Mouse (Mus musculus) forebrain, postnatal 0 days (tissue): ENCODE measurements around the gene Las1l. TPM values are rescaled to one million over a fixed set of nuclear protein-coding genes. Genes with fewer than 3 reads are reported as not detected.
"Not testable (repeated sequence)": the region's sequence is repeated elsewhere in the genome, so short reads cannot be mapped to it uniquely, and the experiment has no call there.

ENCODE experiments used
- ATAC-seq: fragments of 200-750 bp; cut with Nextera tagmentation; 2 replicates; pipeline ENCODE4 v1.8.0; 2017; ENCODE audit warnings: mild to moderate bottlenecking, moderate library complexity
- DNase-seq: peaks from one replicate; pipeline ENCODE4 v3.0.0-alpha.2; 2015
- H3K27ac ChIP-seq: fragments of 300-500 bp; sonication (generic); 2 replicates; pipeline ENCODE4 v1.5.1; 2014; ENCODE audit warnings: low read depth, mild to moderate bottlenecking, antibody characterized with exemption, low read length, moderate library complexity, mixed read lengths
- H3K27me3 ChIP-seq: fragments of 300-500 bp; sonication (generic); 2 replicates; pipeline ENCODE4 v1.6.1; 2014; ENCODE audit warnings: mild to moderate bottlenecking, low read length, mixed read lengths; ENCODE audit not compliant: insufficient read depth
- H3K36me3 ChIP-seq: fragments of 300-500 bp; sonication (generic); 2 replicates; pipeline ENCODE4 v1.6.1; 2014; ENCODE audit warnings: mild to moderate bottlenecking, moderate library complexity; ENCODE audit not compliant: insufficient read depth
- H3K4me1 ChIP-seq: fragments of 300-500 bp; sonication (generic); 2 replicates; pipeline ENCODE4 v1.6.1; 2014; ENCODE audit warnings: antibody characterized with exemption; ENCODE audit not compliant: insufficient read depth
- H3K4me2 ChIP-seq: fragments of 300-500 bp; sonication (generic); 2 replicates; pipeline ENCODE4 v1.6.1; 2014; ENCODE audit warnings: low read depth, mild to moderate bottlenecking, moderate library complexity
- H3K4me3 ChIP-seq: fragments of 300-500 bp; sonication (generic); 2 replicates; pipeline ENCODE4 v1.5.1; 2014; ENCODE audit warnings: low read depth, low read length, mixed read lengths
- H3K9ac ChIP-seq: fragments of 300-500 bp; sonication (generic); 2 replicates; pipeline ENCODE4 v1.6.1; 2014; ENCODE audit warnings: mild to moderate bottlenecking
- H3K9me3 ChIP-seq: fragments of 300-500 bp; sonication (generic); 2 replicates; pipeline ENCODE4 v1.6.1; 2016; ENCODE audit warnings: low read length
- CTCF ChIP-seq: sonication (generic); IDR thresholded peaks from 2 replicates; pipeline ENCODE4 v1.5.1; 2016; ENCODE audit warnings: antibody characterized with exemption, control low read depth, low read depth
- WGBS: fragments of 180-500 bp; shearing (Covaris S2); extraction: QIAGEN DNeasy Blood & Tissue Kit; methylation state at CpG from one replicate; pipeline ENCODE4 v1.1.7; 2014; 5-methylcytosine and 5-hydroxymethylcytosine counted together
- polyA plus RNA-seq: library from polyadenylated mRNA; unstranded; fragments of >200 nt; fragmentation: Nextera tagmentation; extraction: Ambion mirVana; gene quantifications from 2 replicates; pipeline ENCODE4 v1.2.1, GENCODE M21; 2015
- total RNA-seq: library from RNA; depleted of rRNA; stranded (reverse); fragments of >200 nt; gene quantifications from 2 replicates; pipeline ENCODE4 v1.2.3, GENCODE M21; 2014

Gene Las1l
- total and polyA plus RNA-seq, 2 experiments from 2014 or later = 51.2 to 54.4 TPM

- ATAC-seq (peak; percentile 76), DNase-seq (peak; percentile 69)
- TF ChIP-seq CTCF = peak; percentile 34
- Histone ChIP-seq H3K27me3 (no peaks in the 10 kb centered on the region), H3K4me2 (peak overlapping the region; percentile 57), H3K36me3 (no peaks in the 10 kb centered on the region), H3K27ac (peak overlapping the region; percentile 81), H3K9me3 (no peaks in the 10 kb centered on the region), H3K4me3 (peak overlapping the region; percentile 38), H3K4me1 (no peaks in the 10 kb centered on the region), H3K9ac (peak overlapping the region; percentile 54)
- WGBS = 36% methylated on average over 28 of the region's 28 CpGs
Measured at GRCm38 (mm10) chrX:95967847-95968593, 11.3 kb upstream of the Las1l start.

GRCm38 (mm10) chrX:95965036-95965435 is 8.3 kb upstream of the Las1l start:
- H3K4me1 ChIP-seq = no peaks in the 10 kb centered on the region
- 74% methylated on average over 6 of the region's 6 CpGs for WGBS
- no peak for ATAC-seq
- H3K36me3 ChIP-seq = no peaks in the 10 kb centered on the region
- H3K9ac ChIP-seq = no peak overlapping the region
- DNase-seq = no peak
- no peak overlapping the region for H3K27ac ChIP-seq
- no peak overlapping the region for H3K4me2 ChIP-seq
- H3K9me3 ChIP-seq = no peaks in the 10 kb centered on the region
- no peak for TF ChIP-seq CTCF
- no peak overlapping the region for H3K4me3 ChIP-seq
- H3K27me3 ChIP-seq = no peaks in the 10 kb centered on the region

- Histone ChIP-seq H3K4me3 (no peak overlapping the region), H3K27ac (no peak overlapping the region), H3K4me1 (no peaks in the 10 kb centered on the region), H3K27me3 (no peaks in the 10 kb centered on the region), H3K4me2 (no peak overlapping the region), H3K36me3 (no peaks in the 10 kb centered on the region), H3K9ac (no peak overlapping the region), H3K9me3 (no peaks in the 10 kb centered on the region)
- WGBS = 76% methylated on average over 2 of the region's 2 CpGs
- DNase-seq (no peak), ATAC-seq (no peak)
- no peak for TF ChIP-seq CTCF
Measured at GRCm38 (mm10) chrX:95963366-95963765, 6.6 kb upstream of the Las1l start.

DNA sequence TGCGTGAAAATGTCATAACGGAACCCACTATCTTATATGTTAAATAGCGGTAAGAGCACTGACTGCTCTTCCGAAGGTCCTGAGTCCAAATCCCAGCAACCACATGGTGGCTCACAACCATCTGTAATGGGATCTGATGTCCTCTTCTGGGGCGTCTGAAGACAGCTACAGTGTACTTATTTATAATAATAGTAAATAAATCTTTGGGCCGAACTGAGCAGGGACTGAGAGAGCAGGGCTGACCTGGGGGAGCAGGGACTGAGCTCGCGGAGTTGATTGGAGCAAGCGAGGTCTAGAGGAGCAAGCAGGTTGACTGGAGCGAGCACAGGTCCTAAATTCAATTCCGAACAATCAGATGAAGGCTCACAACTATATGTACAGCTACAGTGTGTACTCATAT is 699 bp upstream of the Las1l start:
- Histone ChIP-seq H3K4me2 (peak overlapping the region; percentile 49), H3K27ac (0 out of 2 replicates have a peak overlapping the region, but pooled peaks have one; percentile 21), H3K4me3 (peak overlapping the region; percentile 52)
- DNase-seq (peak; percentile 6), ATAC-seq (0 out of 2 replicates have a peak, but pooled peaks have one; percentile 4)
- not testable (repeated sequence) for H3K27me3 ChIP-seq, H3K4me1 ChIP-seq, H3K36me3 ChIP-seq, H3K9ac ChIP-seq, H3K9me3 ChIP-seq
- 47% methylated on average over 11 of the region's 11 CpGs for WGBS

DNA sequence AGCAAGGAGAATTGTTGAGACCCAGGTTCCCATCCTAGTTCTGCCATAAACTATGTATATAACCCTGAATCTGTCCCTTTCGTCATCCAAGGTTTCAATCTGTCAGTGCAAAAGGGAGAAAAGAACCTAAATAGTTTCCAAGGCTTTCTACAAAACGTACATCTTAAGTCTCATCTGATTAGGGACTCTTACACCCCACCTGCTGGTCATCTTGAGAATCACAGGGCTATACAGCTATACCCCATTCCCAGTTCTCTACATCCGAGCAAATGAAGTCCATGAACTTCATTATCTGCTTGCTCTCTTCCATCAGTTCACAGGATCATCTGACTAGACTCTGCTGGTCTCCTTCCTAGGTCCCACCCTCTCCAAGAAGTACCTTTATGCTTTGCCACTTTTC is 6.0 kb downstream of the Las1l start:
- no peaks in the 10 kb centered on the region for H3K9me3 ChIP-seq
- TF ChIP-seq CTCF = peak; percentile 68
- no peaks in the 10 kb centered on the region for H3K27me3 ChIP-seq
- 45% methylated on average over 3 of the region's 3 CpGs for WGBS
- no peak overlapping the region for H3K4me2 ChIP-seq
- no peak overlapping the region for H3K9ac ChIP-seq
- no peak overlapping the region for H3K4me3 ChIP-seq
- no peaks in the 10 kb centered on the region; the same call in 1 of the 2 replicates for H3K36me3 ChIP-seq
- ATAC-seq (peak; percentile 63; the same call in 1 of the 2 replicates), DNase-seq (peak; percentile 66)
- H3K4me1 ChIP-seq = no peaks in the 10 kb centered on the region
- no peak overlapping the region for H3K27ac ChIP-seq

GRCm38 (mm10) chrX:95948135-95948534 is 8.6 kb downstream of the Las1l start:
- 86% methylated on average over 4 of the region's 4 CpGs for WGBS
- Histone ChIP-seq H3K4me3 (no peak overlapping the region), H3K27me3 (no peaks in the 10 kb centered on the region), H3K27ac (no peak overlapping the region), H3K9me3 (no peaks in the 10 kb centered on the region), H3K4me2 (no peak overlapping the region), H3K4me1 (no peaks in the 10 kb centered on the region), H3K36me3 (no peaks in the 10 kb centered on the region; the same call in 1 of the 2 replicates), H3K9ac (no peak overlapping the region)
- ATAC-seq = no peak
- DNase-seq = no peak
- TF ChIP-seq CTCF = no peak

DNA sequence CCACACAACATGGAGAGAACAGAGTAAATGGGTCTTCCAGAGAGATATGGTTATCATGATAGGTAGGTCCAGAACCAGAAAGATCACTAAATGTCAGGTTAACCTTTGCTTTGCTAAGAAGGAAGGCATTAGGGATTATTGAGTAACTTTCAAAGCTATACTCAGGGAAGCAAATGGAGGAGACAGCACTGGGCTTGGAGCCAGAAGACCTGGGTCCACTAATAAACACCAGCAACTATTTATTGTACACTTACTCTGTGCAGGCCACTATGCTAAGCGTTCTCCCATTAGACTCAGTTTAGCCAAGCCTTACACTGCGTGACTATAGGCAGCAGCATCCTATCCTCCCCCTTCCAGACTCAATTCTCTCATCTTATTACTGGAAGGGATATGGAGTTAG is 11.3 kb downstream of the Las1l start:
- Histone ChIP-seq H3K36me3 (peaks cover 8% of the 10 kb centered on the region; the same call in 1 of the 2 replicates), H3K9ac (no peak overlapping the region), H3K4me1 (no peaks in the 10 kb centered on the region), H3K4me3 (no peak overlapping the region), H3K27me3 (no peaks in the 10 kb centered on the region), H3K27ac (no peak overlapping the region), H3K4me2 (no peak overlapping the region), H3K9me3 (no peaks in the 10 kb centered on the region)
- ATAC-seq (no peak), DNase-seq (no peak)
- 91% methylated on average over 2 of the region's 2 CpGs for WGBS
- TF ChIP-seq CTCF = no peak
